Comparison of ENCODE assay signal across 8 mouse cellular contexts in the genomic region with DNA sequence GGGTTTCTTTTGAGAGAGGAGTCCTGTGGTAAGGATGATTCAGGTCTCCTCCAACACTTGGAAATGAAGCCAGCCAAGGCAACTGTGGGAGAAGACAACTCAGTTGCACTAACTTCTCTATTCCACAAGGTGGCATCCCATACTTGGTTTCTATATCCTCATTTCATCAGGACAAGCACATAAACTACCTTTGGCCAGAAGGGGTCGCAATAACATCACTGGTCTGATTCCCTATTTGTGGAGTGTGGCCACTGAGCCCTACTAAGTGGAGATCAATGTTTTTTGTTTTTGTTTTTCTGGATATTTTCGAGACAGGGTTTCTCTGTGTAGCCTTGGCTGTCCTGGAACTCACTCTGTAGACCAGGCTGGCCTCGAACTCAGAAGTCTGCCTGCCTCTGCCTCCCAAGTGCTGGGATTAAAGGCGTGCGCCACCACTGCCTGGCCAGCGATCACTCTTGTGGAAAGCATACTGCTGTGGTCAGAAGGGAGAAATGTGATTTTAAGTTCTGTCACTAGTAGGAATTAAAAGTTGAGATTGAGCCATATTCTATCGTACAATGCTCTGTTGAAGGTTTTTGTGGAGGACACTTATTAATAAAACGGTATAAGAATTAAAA.
A peak's percentile ranks its signal among the peaks of the same experiment; 100 is the strongest.
DNase-seq lines count a peak whose midpoint lies in the region; ATAC-seq and TF ChIP-seq lines count a peak whose summit lies in the region.
"Not testable (repeated sequence)": the region's sequence is repeated elsewhere in the genome, so short reads cannot be mapped to it uniquely, and the experiment has no call there.

No protein-coding gene starts in this region.

- not testable (repeated sequence) for H3K27me3 ChIP-seq in hindbrain, embryonic 12.5 days

- peak; percentile 41 for DNase-seq in Muller cell, postnatal 12 days (ENCODE audit: inconsistent ontology term)
- DNase-seq in cerebellum, adult 9-10 months, result peak; percentile 61
- peak; percentile 4 to 10 for DNase-seq in frontal cortex, postnatal 25 days (ENCODE audit: low spot score in 2 of 2)
- peak; percentile 53 for DNase-seq in layer of hippocampus, adult 9-10 months (ENCODE audit: low spot score)
- peak; percentile 26 for DNase-seq in lung, adult 2 months
- peak; percentile 17 for DNase-seq in ovary, postnatal 14 days (ENCODE audit: low spot score)
- peak; percentile 32 to 38 for DNase-seq in urinary bladder, postnatal 36 days (ENCODE audit: low spot score in 2 of 2)

- H3K4me1 ChIP-seq in hindbrain, embryonic 12.5 days; lung, adult 2 months (ENCODE audit: control insufficient read depth, insufficient read depth, low read length): not testable (repeated sequence)

- H3K9ac ChIP-seq in hindbrain, embryonic 12.5 days, result not testable (repeated sequence)

- not testable (repeated sequence) for H3K4me3 ChIP-seq in hindbrain, embryonic 12.5 days; lung, adult 2 months (replicated peaks; ENCODE audit: extremely low read depth, low read depth, low read length)

- 69% methylated on average over 8 of the region's 8 CpGs for WGBS in hindbrain, embryonic 12.5 days
- 63% methylated on average over 8 of the region's 8 CpGs for WGBS in lung, adult 2 months

- not testable (repeated sequence) for H3K4me2 ChIP-seq in hindbrain, embryonic 12.5 days (replicated peaks)

- not testable (repeated sequence) for TF ChIP-seq POLR2A in lung, adult 2 months (IDR thresholded peaks at IDR 0.05; ENCODE audit: borderline replicate concordance, extremely low read depth, low read depth, low read length)

- not testable (repeated sequence) for H3K9me3 ChIP-seq in hindbrain, embryonic 12.5 days (replicated peaks)

- ATAC-seq in hindbrain, embryonic 12.5 days (ENCODE audit: low FRiP score), result peak; percentile 76

- not testable (repeated sequence) for H3K36me3 ChIP-seq in hindbrain, embryonic 12.5 days

- H3K27ac ChIP-seq in hindbrain, embryonic 12.5 days, result not testable (repeated sequence)

- not testable (repeated sequence) for TF ChIP-seq CTCF in lung, adult 2 months (IDR thresholded peaks at IDR 0.05; ENCODE audit: insufficient read depth, low read length)

Comparison
In these comparisons a context has a peak if more than half of its experiments do, and no peak if none do; other contexts are left out.
1. DNase-seq: peak in every context shown above with its lines; median percentile 61 in cerebellum, adult 9-10 months; 53 in layer of hippocampus, adult 9-10 months; 41 in Muller cell, postnatal 12 days; 35 in urinary bladder, postnatal 36 days; 26 in lung, adult 2 months; 17 in ovary, postnatal 14 days; 7 in frontal cortex, postnatal 25 days.